Mouse (Mus musculus) layer of hippocampus, postnatal 36 days (tissue): Measurements from ENCODE around the gene Usp12. TPM values are rescaled to one million over a fixed set of nuclear protein-coding genes. Genes with fewer than 3 reads are reported as not detected.

Experiments
- DNase-seq, 2 experiments: peaks; one replicate each; pipeline ENCODE4 v3.0.0; 2022
- total RNA-seq, 2 experiments: library from RNA; stranded (reverse); gene quantifications; 2 replicates each; pipeline ENCODE4 v1.2.3; 2021

The Usp12 gene
- total RNA-seq, 2 experiments from 2014 or later = 56.3 to 59.2 TPM

GRCm38 (mm10) chr5:146692361-146692975, 102.3 kb downstream of the Usp12 start:
- peak in 1 of 2 experiments; percentile 32 for DNase-seq

- no peak for DNase-seq
These were observed 103.1 kb downstream of the Usp12 start for GRCm38 (mm10) chr5:146691745-146692144.

- no peak for DNase-seq
These were observed 107.1 kb downstream of the Usp12 start for GRCm38 (mm10) chr5:146687541-146688313.

- no peak for DNase-seq
These were observed 107.9 kb downstream of the Usp12 start for GRCm38 (mm10) chr5:146686954-146687353.

Other genes starting within 250 kb of the Usp12 start
- gene Gm3415, start 238.9 kb downstream of the Usp12 start, total RNA-seq = not detected
- gene Gpr12, start 209.8 kb downstream of the Usp12 start, total RNA-seq = 10 to 100 TPM; 37.6 to 38.1 TPM
- gene Rpl21, start 37.9 kb upstream of the Usp12 start, total RNA-seq = 100 to 1,000 TPM; 185 to 197 TPM
- gene Rasl11a, start 50.1 kb upstream of the Usp12 start, total RNA-seq = 10 to 100 TPM; 15.1 to 16.7 TPM
- 10 to 100 TPM; 21.6 to 25.8 TPM for gene Gtf3a, start 153.7 kb upstream of the Usp12 start, total RNA-seq
- gene Mtif3, start 168.8 kb upstream of the Usp12 start, total RNA-seq = 10 to 100 TPM; 20.9 to 22.3 TPM